Mouse (Mus musculus) G1E (cell line): Measurements from ENCODE around the gene Hhipl1. TPM values are rescaled to one million over a fixed set of nuclear protein-coding genes. Genes with fewer than 3 reads are reported as not detected.

Experiments used
- ATAC-seq: 2 replicates; pipeline ENCODE4 v1.8.0; 2016; ENCODE audit warnings: mild to moderate bottlenecking; ENCODE audit not compliant: insufficient number of reproducible peaks, poor library complexity, low FRiP score, severe bottlenecking; ENCODE audit errors: extremely low read depth
- DNase-seq: peaks from one replicate; pipeline ENCODE4 v3.0.0; 2012; ENCODE audit warnings: low spot score
- H3K27me3 ChIP-seq: 2 replicates; pipeline ENCODE4 v1.6.1; 2012; ENCODE audit warnings: mild to moderate bottlenecking, low read length, inconsistent platforms; ENCODE audit not compliant: insufficient read depth
- H3K36me3 ChIP-seq: replicated peaks from 2 replicates; pipeline ENCODE3; 2012; ENCODE audit warnings: mild to moderate bottlenecking, inconsistent platforms
- H3K4me1 ChIP-seq: 2 replicates; pipeline ENCODE4 v1.6.1; 2012; ENCODE audit warnings: low read depth, low read length, inconsistent platforms, mixed read lengths; ENCODE audit not compliant: insufficient read depth
- H3K4me3 ChIP-seq: 2 replicates; pipeline ENCODE4 v1.5.1; 2012; ENCODE audit warnings: low read depth, mild to moderate bottlenecking, inconsistent platforms, low read length, moderate library complexity, mixed read lengths
- H3K9me3 ChIP-seq: replicated peaks from 2 replicates; pipeline ENCODE4 v1.6.1; 2012; ENCODE audit warnings: inconsistent platforms
- CTCF ChIP-seq: IDR thresholded peaks from 2 replicates; pipeline ENCODE4 v1.5.1; 2012; ENCODE audit warnings: low read depth, low read length, inconsistent platforms, mixed read lengths
- GATA1 ChIP-seq: IDR thresholded peaks from 2 replicates; pipeline ENCODE4 v1.6.1; 2012; ENCODE audit warnings: borderline replicate concordance, low read length, inconsistent platforms, mixed read lengths
- GATA2 ChIP-seq: IDR thresholded peaks from 2 replicates; pipeline ENCODE4 v1.6.1; 2012; ENCODE audit warnings: low read depth, low read length, inconsistent platforms, borderline replicate concordance
- POLR2AphosphoS5 ChIP-seq: IDR thresholded peaks from 2 replicates; pipeline ENCODE4 v1.6.1; 2012; ENCODE audit warnings: low read depth, low read length, inconsistent platforms; ENCODE audit not compliant: insufficient replicate concordance
- TAL1 ChIP-seq: conservative IDR thresholded peaks from 2 replicates; pipeline ENCODE4 v1.6.1; 2012; ENCODE audit warnings: low read depth, low read length, inconsistent platforms, mixed read lengths
- polyA plus RNA-seq: library from polyadenylated mRNA; stranded (reverse); fragments of >175 nt; gene quantifications from 2 replicates; pipeline ENCODE4 v1.2.3, GENCODE M21; 2012
- total RNA-seq, 2 experiments: library from RNA; stranded (forward) in 1 of 2; stranded (reverse) in 1 of 2; fragments of 200-1000 nt in 1 of 2; fragments of >200 nt in 1 of 2; fragmentation: Nextera tagmentation in 1 of 2; gene quantifications; 2 replicates each; pipeline ENCODE4 v1.2.3; 2014 to 2017

Gene Hhipl1
- total and polyA plus RNA-seq, 3 experiments: 0.05 TPM; not detected in 2

DNA sequence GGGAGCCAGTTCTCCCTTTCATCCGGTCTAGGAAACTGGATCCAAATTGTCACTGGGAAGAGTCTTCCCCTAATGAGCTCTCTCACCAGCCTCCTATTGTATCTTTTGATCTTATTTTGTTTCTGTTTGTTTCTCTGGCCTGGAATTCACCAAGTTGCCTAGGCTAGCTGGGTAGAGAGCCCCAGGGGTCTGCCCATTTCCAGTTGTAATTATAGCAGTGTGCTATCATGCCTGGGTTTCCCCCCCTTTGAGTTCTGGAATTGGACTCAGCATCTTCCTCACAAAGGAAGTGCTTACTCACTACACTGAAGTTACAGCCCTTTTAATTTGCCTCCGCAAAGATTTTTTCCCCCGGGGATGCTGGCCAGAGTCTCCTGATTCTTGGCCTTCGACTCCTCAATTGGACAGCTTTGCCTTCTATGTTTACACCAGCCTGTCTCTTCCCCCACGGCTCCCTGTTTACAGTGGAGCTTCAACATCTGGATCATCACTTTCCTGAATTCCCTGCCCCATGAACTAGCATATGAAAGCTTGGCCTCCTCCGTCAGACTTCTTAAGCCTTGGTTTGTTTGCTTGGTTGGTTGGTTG is 2.2 kb upstream of the Hhipl1 start:
- TF ChIP-seq GATA2 (no peak), CTCF (no peak), TAL1 (no peak), GATA1 (no peak), POLR2AphosphoS5 (no peak)
- no peaks in the 10 kb centered on the region for H3K36me3 ChIP-seq
- DNase-seq: no peak
- peaks cover 78% of the 10 kb centered on the region for H3K9me3 ChIP-seq
- H3K4me1 ChIP-seq: no peaks in the 10 kb centered on the region
- no peaks in the 10 kb centered on the region; the same call in 1 of the 2 replicates for H3K27me3 ChIP-seq
- no peak overlapping the region for H3K4me3 ChIP-seq
- ATAC-seq: no peak

DNA sequence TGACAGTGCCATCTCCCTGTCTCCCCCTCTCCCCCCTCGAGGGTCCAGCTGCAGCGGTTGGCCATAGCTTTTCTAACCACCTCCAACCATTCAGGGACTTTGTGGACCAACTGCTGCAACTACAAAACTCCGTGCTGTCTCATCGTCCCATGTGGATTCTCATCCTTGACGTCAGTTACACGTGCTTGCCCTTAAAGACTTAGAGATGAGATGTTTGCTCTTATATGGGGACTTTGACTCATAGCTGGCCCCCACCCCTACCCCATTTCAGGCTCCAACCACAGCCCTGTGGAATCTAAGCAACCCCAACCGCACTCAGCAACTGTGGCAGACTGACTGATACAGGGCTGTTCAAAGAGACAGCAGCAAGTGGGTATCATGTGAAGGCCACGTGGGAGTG is 898 bp upstream of the Hhipl1 start:
- H3K4me1 ChIP-seq: no peaks in the 10 kb centered on the region
- H3K27me3 ChIP-seq: no peaks in the 10 kb centered on the region; the same call in 1 of the 2 replicates
- ATAC-seq (no peak), DNase-seq (no peak)
- H3K36me3 ChIP-seq: no peaks in the 10 kb centered on the region
- peaks cover 85% of the 10 kb centered on the region for H3K9me3 ChIP-seq
- TF ChIP-seq GATA1: no peak
- no peak for TF ChIP-seq POLR2AphosphoS5
- TF ChIP-seq TAL1: no peak
- TF ChIP-seq GATA2: no peak
- TF ChIP-seq CTCF: no peak
- no peak overlapping the region for H3K4me3 ChIP-seq

DNA sequence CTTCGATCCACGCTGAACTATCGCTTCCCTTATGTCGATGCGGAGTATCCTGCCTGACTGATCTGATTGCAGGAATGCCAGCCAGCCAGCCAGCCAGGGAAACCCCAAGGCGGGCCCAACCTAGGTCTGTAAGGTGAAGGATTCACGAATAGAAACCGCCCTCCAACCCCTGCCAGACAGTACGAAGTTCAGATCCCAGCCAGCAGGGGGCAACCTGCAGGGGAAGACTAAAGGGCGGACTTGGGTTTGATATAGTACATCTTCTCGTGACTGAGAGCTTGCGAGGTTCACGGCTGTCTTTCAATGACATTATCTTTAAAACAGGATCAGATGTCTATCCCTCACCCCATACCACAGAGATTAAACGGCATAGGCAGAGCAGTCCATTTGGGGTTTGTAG is 1.5 kb downstream of the Hhipl1 start:
- H3K36me3 ChIP-seq: no peaks in the 10 kb centered on the region
- no peak overlapping the region for H3K4me3 ChIP-seq
- H3K4me1 ChIP-seq: no peaks in the 10 kb centered on the region
- DNase-seq (no peak), ATAC-seq (no peak)
- peaks cover 5% of the 10 kb centered on the region; the same call in 1 of the 2 replicates for H3K27me3 ChIP-seq
- TF ChIP-seq POLR2AphosphoS5 (no peak), GATA2 (no peak), GATA1 (no peak), CTCF (no peak), TAL1 (no peak)
- H3K9me3 ChIP-seq: peaks cover 93% of the 10 kb centered on the region

DNA sequence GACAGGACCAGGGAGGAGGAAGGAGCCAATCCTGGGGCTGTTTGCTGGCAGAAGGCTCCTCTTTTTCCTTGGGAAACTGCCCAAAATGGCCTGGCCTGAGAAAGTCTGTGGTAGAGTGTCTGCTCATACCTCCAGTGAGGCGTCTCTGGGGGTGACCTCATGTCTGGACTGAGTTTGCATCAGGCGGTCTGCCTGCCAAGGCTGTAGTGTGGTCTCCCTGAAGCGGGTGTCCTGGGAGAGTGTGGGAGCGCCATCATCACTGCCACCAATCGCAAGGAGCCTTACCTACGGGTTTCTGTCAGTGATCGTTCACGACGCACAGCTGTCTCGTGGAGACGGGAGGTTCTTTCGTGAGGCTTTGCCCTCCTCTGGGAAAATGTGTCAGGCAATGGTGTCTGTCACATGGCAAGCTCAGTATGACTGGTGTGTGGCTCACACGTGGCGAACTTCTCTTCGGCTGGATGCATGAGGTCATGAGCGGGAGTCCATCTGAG is 2.3 kb downstream of the Hhipl1 start:
- Histone ChIP-seq H3K36me3 (no peaks in the 10 kb centered on the region), H3K4me1 (no peaks in the 10 kb centered on the region), H3K27me3 (peaks cover 5% of the 10 kb centered on the region; the same call in 1 of the 2 replicates), H3K9me3 (peaks cover 96% of the 10 kb centered on the region), H3K4me3 (no peak overlapping the region; the same call in 1 of the 2 replicates)
- DNase-seq (no peak), ATAC-seq (no peak)
- no peak for TF ChIP-seq GATA2

DNA sequence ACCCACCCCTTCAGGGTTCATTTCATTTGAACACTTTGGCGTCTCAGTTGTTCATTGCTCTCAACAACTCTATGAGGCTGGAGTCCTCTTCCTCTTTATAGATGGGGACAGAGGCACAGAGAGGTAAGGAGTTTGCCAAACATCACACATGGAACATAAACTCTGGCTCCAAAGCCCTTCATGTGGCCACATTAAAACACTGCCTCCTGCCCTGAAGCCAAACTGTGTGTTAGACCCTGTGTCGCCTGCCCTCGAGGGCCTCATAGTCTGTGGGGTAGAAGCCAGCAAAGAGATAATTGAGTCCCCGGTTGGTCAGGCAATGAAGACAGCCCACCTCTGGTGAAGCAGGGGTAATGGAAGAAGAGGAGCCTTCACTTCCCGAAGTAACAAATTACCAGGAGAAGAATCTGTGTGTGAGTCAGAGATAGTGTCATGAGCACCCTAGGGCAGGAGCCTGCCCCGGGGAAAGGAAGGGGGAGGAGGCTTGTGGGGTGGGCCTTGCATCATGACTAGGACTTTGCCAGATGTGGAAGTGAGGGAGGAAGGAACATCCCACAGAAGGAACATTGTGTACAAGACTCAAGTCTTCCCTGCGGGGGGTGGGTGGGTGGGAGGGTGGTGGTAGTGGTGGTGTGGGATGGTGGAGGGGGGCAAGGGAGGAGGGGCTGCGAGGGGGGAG is 3.2 kb downstream of the Hhipl1 start:
- H3K4me3 ChIP-seq: no peak overlapping the region
- no peak for TF ChIP-seq GATA1
- no peak for TF ChIP-seq TAL1
- no peak for TF ChIP-seq GATA2
- no peak for TF ChIP-seq POLR2AphosphoS5
- no peak for TF ChIP-seq CTCF
- ATAC-seq (no peak), DNase-seq (no peak)
- peaks cover 97% of the 10 kb centered on the region for H3K9me3 ChIP-seq
- H3K27me3 ChIP-seq: peaks cover 5% of the 10 kb centered on the region; the same call in 1 of the 2 replicates
- no peaks in the 10 kb centered on the region for H3K36me3 ChIP-seq
- H3K4me1 ChIP-seq: no peaks in the 10 kb centered on the region

DNA sequence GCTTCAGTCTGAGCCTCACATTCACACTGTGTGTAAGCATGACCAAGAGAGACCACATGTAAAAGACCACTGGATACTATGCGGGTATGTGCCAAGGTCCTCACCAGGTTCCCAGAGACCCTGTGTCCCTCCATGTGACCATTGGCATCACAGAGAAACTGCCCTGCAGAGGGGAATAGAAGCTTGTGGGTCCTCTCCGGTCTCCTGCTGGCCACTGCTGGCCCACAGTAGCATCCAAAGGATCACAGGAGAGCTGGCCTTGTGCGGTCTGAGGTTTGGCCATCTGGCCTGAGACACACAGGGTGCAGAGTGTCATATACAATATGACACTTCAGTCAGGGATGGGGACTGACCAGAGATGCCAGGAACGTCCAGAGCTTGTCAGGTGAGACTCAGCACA is 4.0 kb downstream of the Hhipl1 start:
- H3K4me3 ChIP-seq: no peak overlapping the region

More for the DNA sequence above, 4.0 kb downstream of the Hhipl1 start:
- DNase-seq (no peak), ATAC-seq (no peak)
- peaks cover 5% of the 10 kb centered on the region; the same call in 1 of the 2 replicates for H3K27me3 ChIP-seq
- peaks cover 95% of the 10 kb centered on the region for H3K9me3 ChIP-seq
- TF ChIP-seq GATA1: no peak
- TF ChIP-seq TAL1: no peak
- no peak for TF ChIP-seq CTCF
- TF ChIP-seq GATA2: no peak
- no peak for TF ChIP-seq POLR2AphosphoS5
- no peaks in the 10 kb centered on the region for H3K36me3 ChIP-seq
- no peaks in the 10 kb centered on the region for H3K4me1 ChIP-seq
